Mouse (Mus musculus): Measurements from ENCODE around the gene Ltc4s. TPM values are rescaled to one million over a fixed set of nuclear protein-coding genes. Genes with fewer than 3 reads are reported as not detected.

Gene Ltc4s
- polyA plus RNA-seq, 1 experiment from 2014 or later = 1.2 TPM

GRCm38 (mm10) chr11:50224671-50225530, 13.5 kb downstream of the Ltc4s start:
- no peaks in the 10 kb centered on the region for H3K9me3 ChIP-seq (ENCODE audit: control insufficient read depth, low read length)
- peak overlapping the region; percentile 37 for H3K27ac ChIP-seq (ENCODE audit: low read depth, low read length)
- H3K27me3 ChIP-seq (ENCODE audit: control insufficient read depth, insufficient read depth, low read length) = no peaks in the 10 kb centered on the region
- DNase-seq (ENCODE audit: low spot score) = peak; percentile 86
- peak overlapping the region; percentile 97 for H3K4me2 ChIP-seq (ENCODE audit: low read depth)
- peak; percentile 84 for ATAC-seq (ENCODE audit: insufficient read depth, low FRiP score, low TSS enrichment)
- under 1% methylated on average over 66 of the region's 70 CpGs for WGBS
- H3K4me3 ChIP-seq (ENCODE audit: low read depth, low read length) = peak overlapping the region; percentile 91
- no peaks in the 10 kb centered on the region for H3K36me3 ChIP-seq (ENCODE audit: control insufficient read depth, insufficient read depth, low read length)
- peak overlapping the region; percentile 92 for H3K9ac ChIP-seq (ENCODE audit: low read length)
- H3K4me1 ChIP-seq (ENCODE audit: control insufficient read depth, insufficient read depth, low read length) = peaks cover 17% of the 10 kb centered on the region

GRCm38 (mm10) chr11:50223783-50224662, 14.4 kb downstream of the Ltc4s start:
- H3K4me3 ChIP-seq (ENCODE audit: low read depth, low read length) = peak overlapping the region; percentile 91
- H3K27me3 ChIP-seq (ENCODE audit: control insufficient read depth, insufficient read depth, low read length) = no peaks in the 10 kb centered on the region
- H3K4me1 ChIP-seq (ENCODE audit: control insufficient read depth, insufficient read depth, low read length) = peaks cover 17% of the 10 kb centered on the region
- H3K9ac ChIP-seq (ENCODE audit: low read length) = peak overlapping the region; percentile 92
- peak overlapping the region; percentile 97 for H3K4me2 ChIP-seq (ENCODE audit: low read depth)
- peak; percentile 27; the same call in 1 of the 2 replicates for ATAC-seq (ENCODE audit: insufficient read depth, low FRiP score, low TSS enrichment)
- H3K27ac ChIP-seq (ENCODE audit: low read depth, low read length) = peak overlapping the region; percentile 37
- no peaks in the 10 kb centered on the region for H3K36me3 ChIP-seq (ENCODE audit: control insufficient read depth, insufficient read depth, low read length)
- DNase-seq (ENCODE audit: low spot score) = no peak
- 7% methylated on average over 17 of the region's 17 CpGs for WGBS
- H3K9me3 ChIP-seq (ENCODE audit: control insufficient read depth, low read length) = no peaks in the 10 kb centered on the region

- Histone ChIP-seq H3K4me2 (ENCODE audit: low read depth) (no peak overlapping the region), H3K36me3 (ENCODE audit: control insufficient read depth, insufficient read depth, low read length) (no peaks in the 10 kb centered on the region), H3K27ac (ENCODE audit: low read depth, low read length) (no peak overlapping the region), H3K4me1 (ENCODE audit: control insufficient read depth, insufficient read depth, low read length) (peaks cover 10% of the 10 kb centered on the region), H3K4me3 (ENCODE audit: low read depth, low read length) (no peak overlapping the region), H3K9ac (ENCODE audit: low read length) (no peak overlapping the region), H3K9me3 (ENCODE audit: control insufficient read depth, low read length) (no peaks in the 10 kb centered on the region), H3K27me3 (ENCODE audit: control insufficient read depth, insufficient read depth, low read length) (no peaks in the 10 kb centered on the region)
- ATAC-seq (ENCODE audit: insufficient read depth, low FRiP score, low TSS enrichment) = no peak
- WGBS = 61% methylated on average over 7 of the region's 7 CpGs
- DNase-seq (ENCODE audit: low spot score) = no peak
These were observed 15.7 kb downstream of the Ltc4s start for GRCm38 (mm10) chr11:50222559-50223276.

GRCm38 (mm10) chr11:50219833-50220232, 18.6 kb downstream of the Ltc4s start:
- 46% methylated on average over 2 of the region's 2 CpGs for WGBS
- Histone ChIP-seq H3K36me3 (ENCODE audit: control insufficient read depth, insufficient read depth, low read length) (no peaks in the 10 kb centered on the region), H3K9ac (ENCODE audit: low read length) (no peak overlapping the region), H3K27ac (ENCODE audit: low read depth, low read length) (no peak overlapping the region), H3K27me3 (ENCODE audit: control insufficient read depth, insufficient read depth, low read length) (no peaks in the 10 kb centered on the region), H3K9me3 (ENCODE audit: control insufficient read depth, low read length) (no peaks in the 10 kb centered on the region), H3K4me3 (ENCODE audit: low read depth, low read length) (no peak overlapping the region), H3K4me2 (ENCODE audit: low read depth) (no peak overlapping the region), H3K4me1 (ENCODE audit: control insufficient read depth, insufficient read depth, low read length) (peaks cover 3% of the 10 kb centered on the region; the same call in 1 of the 2 replicates)
- DNase-seq (ENCODE audit: low spot score) = no peak
- no peak for ATAC-seq (ENCODE audit: insufficient read depth, low FRiP score, low TSS enrichment)

- whole genome bisulfite sequencing = 68% methylated on average over 4 of the region's 4 CpGs
- no peaks in the 10 kb centered on the region for H3K4me1 ChIP-seq (ENCODE audit: control insufficient read depth, insufficient read depth, low read length)
- ATAC-seq (ENCODE audit: insufficient read depth, low FRiP score, low TSS enrichment) (no peak), DNase-seq (ENCODE audit: low spot score) (no peak)
- no peak overlapping the region for H3K27ac ChIP-seq (ENCODE audit: low read depth, low read length)
- no peak overlapping the region for H3K4me2 ChIP-seq (ENCODE audit: low read depth)
- H3K9me3 ChIP-seq (ENCODE audit: control insufficient read depth, low read length) = no peaks in the 10 kb centered on the region
- no peaks in the 10 kb centered on the region for H3K36me3 ChIP-seq (ENCODE audit: control insufficient read depth, insufficient read depth, low read length)
- H3K27me3 ChIP-seq (ENCODE audit: control insufficient read depth, insufficient read depth, low read length) = no peaks in the 10 kb centered on the region
- H3K4me3 ChIP-seq (ENCODE audit: low read depth, low read length) = no peak overlapping the region
- no peak overlapping the region for H3K9ac ChIP-seq (ENCODE audit: low read length)
These were observed 20.6 kb downstream of the Ltc4s start for GRCm38 (mm10) chr11:50217811-50218210.

GRCm38 (mm10) chr11:50216724-50217366, 21.6 kb downstream of the Ltc4s start:
- Histone ChIP-seq H3K9me3 (ENCODE audit: control insufficient read depth, low read length) (no peaks in the 10 kb centered on the region), H3K36me3 (ENCODE audit: control insufficient read depth, insufficient read depth, low read length) (no peaks in the 10 kb centered on the region), H3K4me2 (ENCODE audit: low read depth) (no peak overlapping the region), H3K4me3 (ENCODE audit: low read depth, low read length) (no peak overlapping the region), H3K4me1 (ENCODE audit: control insufficient read depth, insufficient read depth, low read length) (no peaks in the 10 kb centered on the region), H3K27ac (ENCODE audit: low read depth, low read length) (no peak overlapping the region), H3K27me3 (ENCODE audit: control insufficient read depth, insufficient read depth, low read length) (no peaks in the 10 kb centered on the region), H3K9ac (ENCODE audit: low read length) (no peak overlapping the region)
- WGBS = 62% methylated on average over 4 of the region's 4 CpGs
- ATAC-seq (ENCODE audit: insufficient read depth, low FRiP score, low TSS enrichment) = no peak
- DNase-seq (ENCODE audit: low spot score) = no peak

GRCm38 (mm10) chr11:50215633-50216032, 22.8 kb downstream of the Ltc4s start:
- H3K27ac ChIP-seq (ENCODE audit: low read depth, low read length) = no peak overlapping the region
- H3K4me3 ChIP-seq (ENCODE audit: low read depth, low read length) = no peak overlapping the region
- H3K9me3 ChIP-seq (ENCODE audit: control insufficient read depth, low read length) = no peaks in the 10 kb centered on the region
- H3K4me2 ChIP-seq (ENCODE audit: low read depth) = no peak overlapping the region
- 24% methylated on average over 9 of the region's 9 CpGs for WGBS
- no peak overlapping the region for H3K9ac ChIP-seq (ENCODE audit: low read length)
- H3K4me1 ChIP-seq (ENCODE audit: control insufficient read depth, insufficient read depth, low read length) = no peaks in the 10 kb centered on the region; the same call in 1 of the 2 replicates
- no peaks in the 10 kb centered on the region for H3K36me3 ChIP-seq (ENCODE audit: control insufficient read depth, insufficient read depth, low read length)
- no peak for ATAC-seq (ENCODE audit: insufficient read depth, low FRiP score, low TSS enrichment)
- no peaks in the 10 kb centered on the region for H3K27me3 ChIP-seq (ENCODE audit: control insufficient read depth, insufficient read depth, low read length)
- DNase-seq (ENCODE audit: low spot score) = no peak

GRCm38 (mm10) chr11:50214631-50215030, 23.8 kb downstream of the Ltc4s start:
- Histone ChIP-seq H3K27me3 (ENCODE audit: control insufficient read depth, insufficient read depth, low read length) (no peaks in the 10 kb centered on the region), H3K4me3 (ENCODE audit: low read depth, low read length) (no peak overlapping the region), H3K36me3 (ENCODE audit: control insufficient read depth, insufficient read depth, low read length) (no peaks in the 10 kb centered on the region), H3K4me1 (ENCODE audit: control insufficient read depth, insufficient read depth, low read length) (no peaks in the 10 kb centered on the region; the same call in 1 of the 2 replicates), H3K9ac (ENCODE audit: low read length) (no peak overlapping the region), H3K4me2 (ENCODE audit: low read depth) (no peak overlapping the region), H3K9me3 (ENCODE audit: control insufficient read depth, low read length) (no peaks in the 10 kb centered on the region), H3K27ac (ENCODE audit: low read depth, low read length) (no peak overlapping the region)
- ATAC-seq (ENCODE audit: insufficient read depth, low FRiP score, low TSS enrichment) (no peak), DNase-seq (ENCODE audit: low spot score) (no peak)
- 92% methylated on average over 6 of the region's 6 CpGs for WGBS

Data from neural tube, embryonic 11.5 days (tissue).